Mouse (Mus musculus) yolk sac, embryonic 10.5 days (tissue): ENCODE measurements around the gene Ccdc114.
"Not testable (repeated sequence)": the region's sequence is repeated elsewhere in the genome, so short reads cannot be mapped to it uniquely, and the experiment has no call there.

Experiments
- DNase-seq: peaks from one replicate; pipeline ENCODE4 v3.0.0-alpha.2; 2017; ENCODE audit warnings: low spot score

Gene Ccdc114

GRCm38 (mm10) chr7:45919083-45919671, 4.7 kb upstream of the Ccdc114 start:
- DNase-seq = no peak

DNA sequence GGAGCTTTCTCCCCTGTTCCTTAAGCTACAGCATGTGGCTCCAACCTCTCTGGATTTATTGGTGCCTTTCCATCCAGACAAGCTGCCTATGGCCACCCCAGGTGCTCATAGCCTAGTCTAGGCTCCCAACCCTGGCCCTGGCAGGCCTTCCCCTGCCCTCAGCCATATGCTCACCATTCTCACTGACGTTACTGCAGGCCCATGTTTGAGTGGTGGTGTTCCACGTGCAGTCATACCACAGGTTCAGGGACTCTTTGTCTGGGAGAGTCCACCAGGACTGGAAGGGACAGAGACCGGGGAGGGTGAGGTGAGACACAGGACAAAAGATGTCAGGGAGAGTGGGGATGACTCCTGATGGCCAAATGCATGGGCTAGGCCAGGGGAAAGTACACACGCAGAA, 4.1 kb upstream of the Ccdc114 start:
- DNase-seq = no peak

- DNase-seq = no peak
These were observed 3.2 kb upstream of the Ccdc114 start for GRCm38 (mm10) chr7:45920583-45921241.

GRCm38 (mm10) chr7:45921242-45921621, 2.6 kb upstream of the Ccdc114 start, which contains the start of gene Emp3:
Emp3 (minus strand) TSS chr7:45921404.
- no peak for DNase-seq

GRCm38 (mm10) chr7:45921950-45922600, 1.8 kb upstream of the Ccdc114 start:
- no peak for DNase-seq

GRCm38 (mm10) chr7:45922928-45923761, 727 bp upstream of the Ccdc114 start:
- DNase-seq = peak; percentile 91

- no peak for DNase-seq
These were observed 551 bp downstream of the Ccdc114 start for GRCm38 (mm10) chr7:45924429-45924816.

DNA sequence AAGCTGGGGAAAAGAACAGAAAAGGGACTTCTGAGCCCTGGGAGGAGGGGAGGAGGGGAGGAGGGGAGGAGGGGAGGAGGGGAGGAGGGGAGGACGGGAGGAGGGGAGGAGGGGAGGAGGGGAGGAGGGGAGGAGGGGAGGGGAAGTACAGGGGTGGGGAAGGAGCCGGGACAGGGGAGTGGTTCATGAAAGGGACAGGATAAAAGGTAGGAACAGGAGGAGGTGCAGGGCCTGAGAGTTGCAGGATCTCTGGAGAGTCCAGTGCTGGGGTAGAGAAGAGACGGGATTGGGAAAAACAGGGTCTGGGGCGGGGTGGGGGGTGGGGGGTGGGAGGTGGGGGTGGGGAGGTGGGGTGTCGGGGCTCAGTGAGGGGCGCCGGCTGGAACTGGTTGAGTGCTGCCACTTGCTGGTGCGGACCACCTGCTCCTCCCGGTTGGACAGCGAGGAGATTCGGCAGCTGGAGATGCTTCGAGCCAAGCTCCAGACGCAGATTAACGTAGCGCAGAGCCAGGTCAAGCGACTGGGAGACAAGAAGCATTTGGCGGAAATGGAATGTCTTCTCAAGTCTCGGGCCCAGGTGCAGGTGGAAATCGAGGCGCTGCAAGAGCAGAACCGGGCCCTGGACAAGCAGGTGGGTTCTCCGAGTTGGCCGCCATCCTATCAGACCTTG, 4.9 kb downstream of the Ccdc114 start:
- no peak for DNase-seq

GRCm38 (mm10) chr7:45929688-45930087, 5.8 kb downstream of the Ccdc114 start:
- no peak for DNase-seq

- not testable (repeated sequence) for DNase-seq
These were observed 9.9 kb downstream of the Ccdc114 start for GRCm38 (mm10) chr7:45933766-45934165.

DNA sequence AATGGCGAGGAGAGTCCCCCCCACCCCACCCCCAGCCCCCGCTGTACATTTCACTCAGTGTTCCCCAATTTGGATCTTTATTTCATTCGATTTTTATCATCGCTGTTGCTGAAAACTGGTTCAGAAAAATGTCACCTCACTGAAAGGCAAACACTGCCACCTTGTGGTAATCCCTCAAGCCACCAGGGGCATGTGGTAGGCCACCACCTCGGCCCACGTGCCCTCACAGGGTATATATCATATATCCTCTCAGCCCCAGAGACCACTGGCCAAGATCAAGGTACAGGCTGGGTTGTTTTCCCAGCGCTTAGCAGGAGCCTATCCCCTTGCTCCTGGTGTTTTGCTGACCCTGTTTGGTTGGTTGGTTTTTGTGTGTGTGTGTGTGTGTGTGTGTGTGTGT, 11.2 kb downstream of the Ccdc114 start:
- no peak for DNase-seq

DNA sequence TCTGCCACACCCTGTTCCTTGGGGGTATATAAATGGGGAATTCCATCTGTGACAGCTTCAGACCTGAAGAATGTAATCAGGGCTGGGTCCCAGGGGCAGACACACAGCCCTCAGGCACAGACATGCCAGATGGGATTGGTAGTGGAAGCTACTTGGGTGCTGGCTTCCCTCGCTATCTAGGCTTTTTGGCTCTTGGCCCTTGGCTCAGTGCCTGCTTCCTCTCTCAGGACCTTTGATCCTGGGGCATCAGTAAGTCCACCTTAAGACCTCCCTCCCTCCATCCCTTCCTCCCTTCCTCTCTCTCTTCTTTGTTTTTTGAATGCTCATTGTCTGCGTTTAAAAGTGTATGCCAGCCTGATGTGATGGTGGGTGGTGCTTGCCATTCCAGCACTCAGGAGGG, 16.0 kb downstream of the Ccdc114 start:
- DNase-seq = no peak

DNA sequence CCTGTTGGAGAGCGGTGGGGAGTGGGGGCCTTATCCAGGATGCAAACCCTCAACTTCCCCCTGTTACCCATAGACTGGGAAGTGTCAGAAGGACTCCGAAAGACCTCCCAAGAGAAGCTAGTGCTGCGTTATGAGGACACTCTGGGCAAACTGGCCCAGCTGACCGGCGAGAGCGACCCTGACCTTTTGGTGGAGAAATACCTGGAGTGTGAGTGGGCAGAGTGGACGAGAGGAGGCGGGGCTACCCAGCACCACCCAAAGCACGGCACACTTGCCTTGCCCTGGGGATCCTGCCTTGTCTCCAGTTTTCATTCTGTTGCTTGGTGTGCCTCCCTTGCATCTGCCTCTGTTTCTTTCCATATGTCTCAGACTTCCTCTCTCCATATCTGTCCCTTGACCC, 18.1 kb downstream of the Ccdc114 start:
- DNase-seq = no peak

DNA sequence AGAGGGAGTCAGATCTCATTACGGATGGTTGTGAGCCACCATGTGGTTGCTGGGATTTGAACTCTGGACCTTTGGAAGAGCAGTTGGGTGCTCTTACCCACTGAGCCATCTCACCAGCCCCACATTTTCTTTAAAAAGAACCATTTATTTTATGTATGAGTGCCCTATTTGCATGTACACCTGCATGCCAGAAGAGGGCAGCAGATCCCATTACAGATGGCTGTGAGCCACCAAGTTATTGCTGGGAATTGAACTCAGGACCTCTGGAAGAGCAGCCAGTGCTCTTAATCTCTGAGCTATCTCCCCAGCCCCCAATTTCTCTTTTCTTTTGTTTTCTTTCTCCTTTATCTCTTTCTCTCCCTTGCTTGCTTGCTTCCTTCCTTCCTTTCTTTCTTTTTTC, 19.4 kb downstream of the Ccdc114 start:
- DNase-seq = not testable (repeated sequence)

GRCm38 (mm10) chr7:45949061-45949460, 25.2 kb downstream of the Ccdc114 start:
- DNase-seq = no peak

- DNase-seq = no peak
These were observed 32.7 kb downstream of the Ccdc114 start for GRCm38 (mm10) chr7:45956611-45957010.

DNA sequence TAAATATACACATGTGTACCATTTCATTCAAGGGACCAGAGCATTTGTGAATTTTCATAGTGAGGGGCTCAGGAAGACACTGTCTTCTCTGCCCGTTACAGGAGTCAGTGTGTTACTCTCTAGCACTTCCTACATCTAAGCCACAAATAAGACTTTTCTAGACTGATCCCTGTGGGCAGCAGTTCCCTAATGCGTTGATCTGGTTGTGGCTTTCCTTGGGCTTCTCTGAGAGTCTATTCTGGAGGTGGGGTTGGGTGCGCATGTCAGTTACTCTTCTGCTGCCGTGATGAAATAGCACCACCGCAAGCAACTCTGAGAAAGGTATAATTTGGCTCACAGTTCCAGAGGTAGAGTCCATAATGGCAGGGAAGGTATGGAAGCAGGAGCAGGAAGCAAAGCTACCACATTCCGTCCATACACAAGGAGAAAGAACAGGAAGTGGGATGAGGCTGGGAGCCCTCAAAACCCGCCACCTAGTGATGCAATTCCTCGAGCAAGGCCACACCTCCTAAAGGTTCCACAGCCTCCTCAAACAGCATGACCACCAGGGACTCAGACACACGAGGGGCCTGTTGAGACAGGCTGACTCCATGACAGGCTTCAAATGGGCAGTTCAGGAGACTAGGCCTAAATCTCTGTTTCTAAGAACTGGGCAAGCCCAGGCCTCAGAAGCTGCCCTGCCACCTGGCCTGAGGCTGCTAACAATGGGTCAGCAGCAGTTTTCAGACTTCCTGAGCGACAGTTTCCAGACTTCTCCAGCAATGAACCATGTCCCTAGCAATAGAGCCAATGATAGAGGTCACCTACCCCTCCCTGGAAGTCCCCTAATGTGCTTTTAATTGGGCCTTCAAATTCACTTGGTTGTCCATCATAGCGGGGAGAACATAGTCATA, 48.2 kb downstream of the Ccdc114 start:
- DNase-seq = no peak

- DNase-seq = no peak
These were observed 49.4 kb downstream of the Ccdc114 start for GRCm38 (mm10) chr7:45973271-45973687.

DNA sequence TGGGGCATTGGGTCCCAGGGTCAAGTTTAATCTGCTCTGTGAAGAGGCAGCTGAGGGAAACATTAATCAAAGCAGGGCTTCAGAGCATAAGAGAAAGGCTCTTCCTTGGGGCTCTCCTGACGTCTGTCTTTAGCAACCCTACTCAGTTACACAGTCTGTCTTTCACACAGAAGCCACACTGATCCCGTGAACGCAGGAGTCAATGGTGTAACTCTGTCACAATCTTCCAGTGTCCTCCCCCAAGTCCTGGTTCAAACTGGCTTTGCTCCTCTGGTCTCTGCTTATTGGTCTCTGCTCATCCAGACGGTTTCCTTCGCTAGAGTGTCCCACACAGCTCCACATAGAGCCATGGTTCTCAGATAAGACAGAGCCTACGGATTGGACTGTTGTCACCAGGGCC, 50.2 kb downstream of the Ccdc114 start:
- DNase-seq = peak; percentile 26

- DNase-seq = peak; percentile 41
These were observed 50.6 kb downstream of the Ccdc114 start for GRCm38 (mm10) chr7:45974512-45974911.

GRCm38 (mm10) chr7:45981612-45982011, 57.7 kb downstream of the Ccdc114 start:
- no peak for DNase-seq
